ENCODE assay signal across 1 mouse cellular context in the genomic region with DNA sequence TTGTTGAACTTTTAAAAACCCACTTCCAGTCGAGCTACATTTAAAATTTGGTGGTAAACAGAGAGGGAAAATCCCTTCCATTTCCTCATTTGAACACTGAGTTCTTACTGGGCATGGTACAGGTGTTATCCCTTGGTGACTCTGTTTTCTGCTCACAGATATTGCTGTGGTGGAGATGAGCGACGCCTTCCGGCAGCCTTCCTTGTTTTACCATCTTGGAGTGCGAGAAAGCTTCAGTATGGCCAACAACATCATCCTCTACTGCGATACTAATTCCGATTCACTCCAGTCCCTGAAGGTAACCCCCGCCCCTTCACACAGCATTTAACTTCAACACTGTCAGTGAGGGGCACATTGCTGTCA.
TF ChIP-seq lines count a peak whose summit lies in the region.

No protein-coding gene starts in this region.

TF ChIP-seq in CH12.LX, 34 proteins besides CTCF, POLR2A, EP300 and RAD21 (continued from another document):
- no peak; the same call in 1 of the 2 replicates for TF ChIP-seq RCOR1 (conservative IDR thresholded peaks at IDR 0.05; ENCODE audit: low read depth, low read length)
- TF ChIP-seq MAZ (IDR thresholded peaks at IDR 0.05; ENCODE audit: low read depth, low read length): no peak; the same call in 1 of the 2 replicates
TF ChIP-seq in CH12.LX: peak in this region for 14.
